Mouse (Mus musculus) cerebellum, adult 2 months (tissue): ENCODE measurements at regions not wholly inside any gene's neighbourhood (a gene's known extent, or its start where the extent isn't known, plus 50 kb on each side); places are given as distances from the start of the nearest gene placed in this dataset.

Source experiments
- CTCF ChIP-seq: fragments of 200-500 bp; IDR thresholded peaks from 2 replicates; pipeline ENCODE4 v1.5.1; 2011; ENCODE audit warnings: low read depth, mild to moderate bottlenecking, control low read depth, low read length, moderate library complexity, borderline replicate concordance; ENCODE audit not compliant: insufficient read depth
- POLR2A ChIP-seq: fragments of 200-500 bp; IDR thresholded peaks from 2 replicates; pipeline ENCODE4 v1.6.1; 2011; ENCODE audit warnings: low read length, control low read depth, borderline replicate concordance; ENCODE audit not compliant: insufficient read depth

DNA sequence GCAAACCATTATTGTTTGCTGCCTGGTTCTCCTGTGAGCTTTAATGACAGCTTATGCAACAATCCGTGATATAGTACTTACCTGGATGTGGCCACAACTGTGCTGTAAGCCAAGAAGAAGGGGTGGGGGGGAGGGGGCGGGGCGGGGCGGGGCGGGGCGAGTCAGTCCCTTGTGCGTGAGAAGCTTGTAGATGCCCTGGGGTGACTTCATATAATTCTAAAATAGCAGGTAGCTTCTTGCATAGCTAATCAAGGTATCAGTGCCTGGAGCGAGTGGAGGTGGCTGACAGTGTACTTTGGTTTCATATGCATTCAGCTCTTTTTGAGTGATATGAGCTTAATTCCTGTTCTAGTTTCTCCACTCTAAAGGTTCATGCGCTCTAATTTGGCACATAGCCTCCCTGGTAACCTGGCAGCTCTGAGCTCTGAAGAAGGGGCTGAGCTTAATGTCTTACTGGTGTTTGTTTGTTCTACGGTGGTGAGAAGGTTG is 280.8 kb downstream of the Klf5 start:
- TF ChIP-seq CTCF = no peak
- no peak for TF ChIP-seq POLR2A
